Mouse (Mus musculus) liver, embryonic 14.5 days (tissue): ENCODE measurements around the gene Ccl1.

Experiments used
- CTCF ChIP-seq: IDR thresholded peaks from 2 replicates; pipeline ENCODE4 v1.5.1; 2016; ENCODE audit warnings: antibody characterized with exemption, low read depth, control low read depth
- EP300 ChIP-seq: IDR thresholded peaks from 2 replicates; pipeline ENCODE4 v1.6.1; 2016; ENCODE audit warnings: antibody characterized with exemption, low read depth

DNA sequence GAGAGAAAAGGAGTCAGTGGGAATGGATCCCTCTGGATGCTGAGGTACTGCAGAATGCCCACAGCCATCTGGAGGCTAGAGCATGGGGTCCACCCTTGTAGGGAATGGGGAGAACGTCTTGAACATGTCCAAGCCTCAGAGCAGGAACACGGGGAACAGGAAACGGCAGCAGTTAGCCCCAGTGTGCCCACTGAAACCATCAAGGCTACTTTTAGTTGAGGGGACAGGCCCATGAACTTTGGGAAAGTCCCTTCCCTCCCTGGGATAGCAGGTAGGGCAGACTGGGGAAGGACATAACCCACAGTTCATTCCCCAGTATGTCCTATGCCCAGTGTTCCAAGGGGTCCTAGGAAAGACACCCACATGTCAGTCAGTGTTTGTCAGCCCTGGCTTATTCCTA lies 119.8 kb downstream of the Ccl1 start:
- TF ChIP-seq CTCF, result no peak
- no peak for TF ChIP-seq EP300
